Mouse (Mus musculus): ENCODE measurements at regions not wholly inside any gene's neighbourhood (a gene's known extent, or its start where the extent isn't known, plus 50 kb on each side); places are given as distances from the start of the nearest gene placed in this dataset.

- TF ChIP-seq CTCF (IDR thresholded peaks at IDR 0.05; ENCODE audit: insufficient read depth, low read depth, low read length) (no peak), POLR2A (IDR thresholded peaks at IDR 0.05; ENCODE audit: insufficient read depth, low read depth, low read length) (no peak)
These were observed 220.7 kb downstream of the Suds3 start for GRCm38 (mm10) chr5:116895036-116895783.
